Mouse (Mus musculus) adrenal gland, adult 18-20 months (tissue): ENCODE measurements around the gene Cadm1. TPM values are rescaled to one million over a fixed set of nuclear protein-coding genes. Genes with fewer than 3 reads are reported as not detected.

Source experiments
- DNase-seq, 2 experiments: peaks; one replicate each; pipeline ENCODE4 v3.0.0; 2021 to 2022; ENCODE audit warnings: low spot score in 2 of 2
- total RNA-seq, 2 experiments: library from RNA; stranded (reverse); gene quantifications; 1 replicate in 1 of 2; 2 replicates in 1 of 2; pipeline ENCODE4 v1.2.3; 2021

Cadm1 gene
- total RNA-seq, 2 experiments from 2014 or later, result 37.1 to 45.5 TPM

- DNase-seq, result no peak
Observed at GRCm38 (mm10) chr9:47856311-47856710, 326.3 kb downstream of the Cadm1 start.

- DNase-seq, result no peak
Observed at GRCm38 (mm10) chr9:47857235-47857634, 327.3 kb downstream of the Cadm1 start.

GRCm38 (mm10) chr9:47858134-47858533, 328.2 kb downstream of the Cadm1 start:
- no peak for DNase-seq

- DNase-seq, result no peak
Observed at GRCm38 (mm10) chr9:47858778-47859395, 328.9 kb downstream of the Cadm1 start.

- DNase-seq, result no peak
Observed at GRCm38 (mm10) chr9:47860994-47861393, 331.0 kb downstream of the Cadm1 start.

- DNase-seq, result no peak
Observed at GRCm38 (mm10) chr9:47861783-47862182, 331.8 kb downstream of the Cadm1 start.

GRCm38 (mm10) chr9:47866001-47866400, 336.0 kb downstream of the Cadm1 start:
- DNase-seq, result no peak

GRCm38 (mm10) chr9:47867474-47867873, 337.5 kb downstream of the Cadm1 start:
- DNase-seq, result no peak

GRCm38 (mm10) chr9:47869661-47870060, 339.7 kb downstream of the Cadm1 start:
- DNase-seq, result no peak

- no peak for DNase-seq
Observed at GRCm38 (mm10) chr9:47876557-47877206, 346.7 kb downstream of the Cadm1 start.

GRCm38 (mm10) chr9:47880171-47880570, 350.2 kb downstream of the Cadm1 start:
- no peak for DNase-seq

- DNase-seq, result no peak
Observed at GRCm38 (mm10) chr9:47882372-47882771, 352.4 kb downstream of the Cadm1 start.

- DNase-seq, result no peak
Observed at GRCm38 (mm10) chr9:47891721-47892120, 361.7 kb downstream of the Cadm1 start.

- DNase-seq, result no peak
Observed at GRCm38 (mm10) chr9:47892995-47893394, 363.0 kb downstream of the Cadm1 start.

GRCm38 (mm10) chr9:47894096-47894495, 364.1 kb downstream of the Cadm1 start:
- DNase-seq, result no peak

GRCm38 (mm10) chr9:47894661-47895060, 364.7 kb downstream of the Cadm1 start:
- DNase-seq, result no peak

- DNase-seq, result no peak
Observed at GRCm38 (mm10) chr9:47895121-47895520, 365.1 kb downstream of the Cadm1 start.

GRCm38 (mm10) chr9:47900734-47901133, 370.8 kb downstream of the Cadm1 start:
- no peak for DNase-seq

- DNase-seq, result no peak
Observed at GRCm38 (mm10) chr9:47903661-47904060, 373.7 kb downstream of the Cadm1 start.

GRCm38 (mm10) chr9:47904339-47904922, 374.5 kb downstream of the Cadm1 start:
- no peak for DNase-seq

- no peak for DNase-seq
Observed at GRCm38 (mm10) chr9:47906521-47906920, 376.5 kb downstream of the Cadm1 start.
